Mouse (Mus musculus) adrenal gland, adult 2 months (tissue): ENCODE measurements around the gene Emx2. TPM values are rescaled to one million over a fixed set of nuclear protein-coding genes. Genes with fewer than 3 reads are reported as not detected.

ENCODE experiments used
- DNase-seq: peaks from one replicate; pipeline ENCODE4 v3.0.0; 2021
- polyA plus RNA-seq: library from polyadenylated mRNA; depleted of rRNA; stranded (reverse); fragments of >200 nt; gene quantifications from 2 replicates; pipeline ENCODE4 v1.2.3, GENCODE M21; 2012
- total RNA-seq, 2 experiments: library from RNA; stranded (reverse); gene quantifications; 2 replicates each; pipeline ENCODE4 v1.2.3; 2021

The Emx2 gene
- total and polyA plus RNA-seq, 3 experiments: 0.24 to 0.55 TPM; not detected in 1

GRCm38 (mm10) chr19:59462459-59463292 lies 4.5 kb downstream of the Emx2 start:
- no peak for DNase-seq

GRCm38 (mm10) chr19:59463842-59464443 lies 5.8 kb downstream of the Emx2 start:
- no peak for DNase-seq

GRCm38 (mm10) chr19:59465281-59465680 lies 7.1 kb downstream of the Emx2 start:
- DNase-seq: no peak

GRCm38 (mm10) chr19:59465751-59466410 lies 7.7 kb downstream of the Emx2 start:
- DNase-seq: no peak

GRCm38 (mm10) chr19:59466417-59466937 lies 8.3 kb downstream of the Emx2 start:
- DNase-seq: no peak

GRCm38 (mm10) chr19:59467016-59467412 lies 8.8 kb downstream of the Emx2 start:
- no peak for DNase-seq

GRCm38 (mm10) chr19:59467413-59468064 lies 9.4 kb downstream of the Emx2 start:
- no peak for DNase-seq

GRCm38 (mm10) chr19:59468065-59468810 lies 10.1 kb downstream of the Emx2 start:
- DNase-seq: no peak

GRCm38 (mm10) chr19:59469035-59469949 lies 11.1 kb downstream of the Emx2 start:
- no peak for DNase-seq

- no peak for DNase-seq
Observed at GRCm38 (mm10) chr19:59470074-59470630, 12.0 kb downstream of the Emx2 start.

GRCm38 (mm10) chr19:59470913-59471312 lies 12.7 kb downstream of the Emx2 start:
- no peak for DNase-seq

GRCm38 (mm10) chr19:59472844-59473243 lies 14.7 kb downstream of the Emx2 start:
- DNase-seq: no peak

- DNase-seq: no peak
Observed at GRCm38 (mm10) chr19:59479912-59480311, 21.7 kb downstream of the Emx2 start.

GRCm38 (mm10) chr19:59480563-59480962 lies 22.4 kb downstream of the Emx2 start:
- DNase-seq: no peak

GRCm38 (mm10) chr19:59492258-59492657 lies 34.1 kb downstream of the Emx2 start:
- DNase-seq: no peak

GRCm38 (mm10) chr19:59496832-59497231 lies 38.7 kb downstream of the Emx2 start:
- DNase-seq: no peak

GRCm38 (mm10) chr19:59508896-59509295 lies 50.7 kb downstream of the Emx2 start:
- no peak for DNase-seq

- DNase-seq: no peak
Observed at GRCm38 (mm10) chr19:59513181-59513580, 55.0 kb downstream of the Emx2 start.
